Mouse (Mus musculus) forebrain, embryonic 10.5 days (tissue): ENCODE measurements around the gene Hmcn2. TPM values are rescaled to one million over a fixed set of nuclear protein-coding genes. Genes with fewer than 3 reads are reported as not detected.
A peak's percentile ranks its signal among the peaks of the same experiment; 100 is the strongest.

Source experiments
- DNase-seq: peaks from one replicate; pipeline ENCODE4 v3.0.0-alpha.2; 2017; ENCODE audit warnings: low spot score; ENCODE audit errors: extremely low spot score
- H3K27ac ChIP-seq: fragments of 300-500 bp; sonication (generic); 2 replicates; pipeline ENCODE4 v1.5.1; 2016; ENCODE audit warnings: mild to moderate bottlenecking
- H3K27me3 ChIP-seq: fragments of 300-500 bp; sonication (generic); 2 replicates; pipeline ENCODE4 v1.6.1; 2016; ENCODE audit warnings: mild to moderate bottlenecking; ENCODE audit not compliant: poor library complexity, severe bottlenecking
- H3K36me3 ChIP-seq: fragments of 300-500 bp; sonication (generic); replicated peaks from 2 replicates; pipeline ENCODE4 v1.6.1; 2016; ENCODE audit warnings: mild to moderate bottlenecking, moderate library complexity
- H3K4me1 ChIP-seq: fragments of 300-500 bp; sonication (generic); 2 replicates; pipeline ENCODE4 v1.6.1; 2016
- H3K4me3 ChIP-seq: fragments of 300-500 bp; sonication (generic); 2 replicates; pipeline ENCODE4 v1.5.1; 2016; ENCODE audit warnings: mild to moderate bottlenecking, moderate library complexity
- H3K9me3 ChIP-seq: fragments of 300-500 bp; sonication (generic); 2 replicates; pipeline ENCODE4 v1.6.1; 2016; ENCODE audit warnings: mild to moderate bottlenecking, moderate library complexity
- WGBS: fragments of 180-500 bp; shearing (Covaris S2); methylation state at CpG from one replicate; pipeline ENCODE4 v1.1.7; 2016; 5-methylcytosine and 5-hydroxymethylcytosine counted together
- polyA plus RNA-seq: library from polyadenylated mRNA; unstranded; fragments of >200 nt; fragmentation: Nextera tagmentation; extraction: Ambion mirVana; gene quantifications from 2 replicates; pipeline ENCODE4 v1.2.1, GENCODE M21; 2016

Hmcn2 gene
- polyA plus RNA-seq, 1 experiment from 2014 or later = not detected

DNA sequence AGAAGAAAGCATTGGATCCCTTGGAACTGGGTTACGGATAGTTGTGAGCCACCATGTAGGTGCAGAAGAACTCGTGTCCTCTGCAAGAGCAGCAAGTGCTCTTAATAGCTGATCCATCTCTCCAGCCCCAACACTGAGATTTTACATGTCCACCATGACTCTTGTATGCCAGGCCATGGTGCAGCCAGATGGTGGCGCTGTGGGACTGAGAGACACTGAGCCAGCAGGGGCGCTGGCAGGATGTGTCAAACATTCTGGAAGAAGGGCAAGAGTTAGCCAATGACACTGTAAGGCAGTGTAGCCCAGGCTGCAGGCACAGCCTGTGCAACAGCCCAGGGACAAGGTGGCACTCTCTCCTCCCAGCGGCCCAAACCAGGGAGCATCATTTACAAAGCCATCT lies 170.0 kb downstream of the Hmcn2 start:
- peaks cover 83% of the 10 kb centered on the region for H3K27me3 ChIP-seq
- peaks cover 33% of the 10 kb centered on the region for H3K4me1 ChIP-seq
- no peak overlapping the region for H3K4me3 ChIP-seq
- peak; percentile 86 for DNase-seq
- H3K36me3 ChIP-seq = no peaks in the 10 kb centered on the region
- H3K9me3 ChIP-seq = no peaks in the 10 kb centered on the region
- H3K27ac ChIP-seq = no peak overlapping the region
- 20% methylated on average over 5 of the region's 5 CpGs for WGBS

DNA sequence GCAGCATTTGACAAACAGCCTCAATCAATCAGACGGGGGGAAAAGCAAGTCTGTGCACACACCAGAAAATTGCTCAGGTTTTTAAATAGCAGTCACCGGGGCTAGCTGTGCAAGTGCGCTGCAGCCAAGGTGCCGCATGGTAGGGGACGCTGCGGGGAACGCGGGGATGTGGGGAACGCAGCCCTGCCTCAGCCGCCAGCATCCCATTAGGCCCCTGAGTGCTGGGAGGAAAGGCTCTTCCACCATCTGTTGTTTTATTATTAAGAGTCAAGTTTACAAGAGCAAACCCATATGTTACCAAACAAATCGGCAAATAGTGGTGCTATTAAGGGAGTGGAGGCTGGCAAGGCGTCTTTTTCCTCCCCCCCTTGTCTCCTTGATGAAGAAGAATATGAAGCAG lies 175.0 kb downstream of the Hmcn2 start:
- DNase-seq = no peak
- Histone ChIP-seq H3K27me3 (peaks cover 100% of the 10 kb centered on the region), H3K4me3 (no peak overlapping the region), H3K4me1 (peaks cover 58% of the 10 kb centered on the region), H3K9me3 (no peaks in the 10 kb centered on the region; the same call in 1 of the 2 replicates), H3K36me3 (no peaks in the 10 kb centered on the region), H3K27ac (peak overlapping the region; percentile 11; the same call in 1 of the 2 replicates)
- 52% methylated on average over 12 of the region's 12 CpGs for WGBS

DNA sequence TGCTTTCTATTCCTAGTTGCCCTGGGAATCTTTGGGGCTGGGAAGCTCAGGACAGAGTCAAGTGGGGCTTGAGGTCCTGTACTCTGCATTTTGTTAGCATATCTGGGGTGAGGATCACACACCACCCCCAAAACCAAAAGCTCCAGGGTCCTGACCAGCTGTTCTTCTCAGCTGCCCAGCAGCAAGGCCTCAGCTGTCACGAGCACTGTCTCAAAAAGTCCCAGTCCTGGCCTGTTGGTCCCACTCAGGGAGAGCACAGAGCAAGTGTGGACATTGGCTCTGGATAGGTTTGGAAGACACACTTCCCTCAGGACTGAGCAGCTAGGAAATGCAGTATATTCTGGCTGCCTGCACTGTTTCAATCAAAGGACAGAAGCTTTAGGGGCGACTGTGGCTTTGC lies 176.3 kb downstream of the Hmcn2 start:
- no peak for DNase-seq
- WGBS = 80% methylated on average over 2 of the region's 2 CpGs
- no peak overlapping the region for H3K27ac ChIP-seq
- H3K4me3 ChIP-seq = no peak overlapping the region
- peaks cover 58% of the 10 kb centered on the region for H3K4me1 ChIP-seq
- peaks cover 100% of the 10 kb centered on the region for H3K27me3 ChIP-seq
- H3K36me3 ChIP-seq = no peaks in the 10 kb centered on the region
- no peaks in the 10 kb centered on the region; the same call in 1 of the 2 replicates for H3K9me3 ChIP-seq

DNA sequence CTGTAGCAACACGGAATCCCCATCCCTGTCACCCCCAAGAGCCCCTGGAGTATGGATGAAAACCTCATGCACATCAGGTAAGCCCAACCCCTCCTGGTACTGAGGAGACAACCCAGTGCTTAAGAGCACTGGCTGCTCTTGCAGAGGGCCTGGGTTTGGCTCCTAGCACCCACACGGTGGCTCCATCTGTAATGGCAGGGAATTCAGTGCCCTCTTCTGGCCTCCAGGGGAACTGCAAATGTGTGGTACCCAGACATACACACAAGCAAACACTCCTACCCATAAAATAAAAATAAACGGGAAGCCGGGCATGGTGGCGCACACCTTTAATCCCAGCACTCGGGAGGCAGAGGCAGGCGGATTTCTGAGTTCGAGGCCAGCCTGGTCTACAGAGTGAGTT lies 178.1 kb downstream of the Hmcn2 start:
- Histone ChIP-seq H3K27ac (no peak overlapping the region), H3K36me3 (no peaks in the 10 kb centered on the region), H3K4me1 (peaks cover 75% of the 10 kb centered on the region), H3K4me3 (no peak overlapping the region), H3K27me3 (peaks cover 100% of the 10 kb centered on the region), H3K9me3 (no peaks in the 10 kb centered on the region; the same call in 1 of the 2 replicates)
- 94% methylated on average over 8 of the region's 8 CpGs for WGBS
- DNase-seq = no peak

DNA sequence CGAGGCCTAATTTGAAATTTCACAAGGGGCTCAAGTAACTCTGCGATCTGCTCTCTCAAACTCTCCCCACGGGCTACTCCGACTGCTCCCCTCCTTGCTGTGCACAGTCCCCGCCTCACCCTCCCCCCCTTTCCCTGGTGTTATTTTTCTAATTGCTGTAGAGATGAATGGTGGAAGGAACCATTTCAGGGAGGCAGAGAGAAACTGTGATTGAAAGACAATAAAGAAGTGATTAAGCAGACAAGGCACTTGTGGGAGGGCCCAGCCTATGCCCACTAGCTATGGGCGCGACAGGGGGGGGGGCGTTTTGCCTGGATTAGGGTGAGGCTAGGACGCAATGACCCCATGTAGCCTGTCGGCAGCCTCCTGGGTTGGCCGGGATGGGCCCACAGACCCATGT lies 179.0 kb downstream of the Hmcn2 start:
- Histone ChIP-seq H3K27me3 (peaks cover 100% of the 10 kb centered on the region), H3K9me3 (no peaks in the 10 kb centered on the region; the same call in 1 of the 2 replicates), H3K4me3 (no peak overlapping the region), H3K4me1 (peaks cover 76% of the 10 kb centered on the region), H3K27ac (peak overlapping the region; percentile 53; the same call in 1 of the 2 replicates), H3K36me3 (no peaks in the 10 kb centered on the region)
- DNase-seq = no peak
- 35% methylated on average over 11 of the region's 11 CpGs for whole genome bisulfite sequencing

DNA sequence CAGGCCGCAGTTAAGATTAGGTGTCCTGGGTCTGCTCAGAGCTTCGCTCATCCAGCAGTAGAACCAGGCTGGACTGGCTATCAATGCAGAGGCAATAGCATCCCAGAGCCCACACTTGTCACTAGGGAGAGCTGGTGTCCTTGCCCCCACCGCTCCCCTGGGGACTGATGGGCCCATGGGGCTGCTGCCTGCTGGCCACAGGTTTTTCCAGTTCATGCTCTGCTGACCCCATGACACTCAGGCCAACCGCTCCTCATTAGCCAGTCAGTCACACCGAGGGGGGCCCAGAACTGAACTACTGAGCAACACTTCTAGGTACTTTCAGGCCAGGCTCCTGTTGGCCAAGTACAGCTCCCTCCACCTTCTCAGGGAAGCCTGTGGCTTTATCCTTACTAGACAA lies 180.1 kb downstream of the Hmcn2 start:
- peaks cover 100% of the 10 kb centered on the region for H3K27me3 ChIP-seq
- H3K9me3 ChIP-seq = no peaks in the 10 kb centered on the region; the same call in 1 of the 2 replicates
- H3K27ac ChIP-seq = peak overlapping the region; percentile 69
- H3K4me3 ChIP-seq = peak overlapping the region; percentile 29
- no peaks in the 10 kb centered on the region for H3K36me3 ChIP-seq
- H3K4me1 ChIP-seq = peaks cover 76% of the 10 kb centered on the region
- no peak for DNase-seq
- 47% methylated on average over 5 of the region's 5 CpGs for WGBS

DNA sequence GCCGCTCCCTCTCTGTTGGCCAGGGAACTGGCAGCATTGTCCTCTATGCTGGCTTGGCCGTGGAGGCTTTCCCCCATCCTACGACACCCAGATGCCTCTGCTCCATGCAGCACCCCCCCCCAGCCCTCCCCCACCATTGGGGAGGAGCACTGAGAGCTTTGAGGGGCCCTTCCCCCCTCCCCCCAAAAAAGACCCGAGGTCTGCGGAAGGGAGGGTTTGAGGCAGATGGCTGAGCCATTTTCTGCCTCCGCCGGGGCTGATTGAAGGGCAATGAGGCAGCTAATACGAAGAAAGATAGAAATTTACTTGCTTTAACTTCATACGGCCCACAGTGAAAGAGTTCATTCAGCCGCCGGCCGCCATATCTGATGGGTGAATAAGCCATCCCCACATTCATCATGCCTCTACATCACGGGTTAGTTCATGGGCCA lies 180.8 kb downstream of the Hmcn2 start:
- WGBS = 25% methylated on average over 13 of the region's 13 CpGs
- Histone ChIP-seq H3K36me3 (no peaks in the 10 kb centered on the region), H3K4me1 (peaks cover 76% of the 10 kb centered on the region), H3K27ac (peak overlapping the region; percentile 69), H3K4me3 (peak overlapping the region; percentile 29), H3K9me3 (no peaks in the 10 kb centered on the region; the same call in 1 of the 2 replicates), H3K27me3 (peaks cover 100% of the 10 kb centered on the region)
- peak; percentile 53 for DNase-seq

DNA sequence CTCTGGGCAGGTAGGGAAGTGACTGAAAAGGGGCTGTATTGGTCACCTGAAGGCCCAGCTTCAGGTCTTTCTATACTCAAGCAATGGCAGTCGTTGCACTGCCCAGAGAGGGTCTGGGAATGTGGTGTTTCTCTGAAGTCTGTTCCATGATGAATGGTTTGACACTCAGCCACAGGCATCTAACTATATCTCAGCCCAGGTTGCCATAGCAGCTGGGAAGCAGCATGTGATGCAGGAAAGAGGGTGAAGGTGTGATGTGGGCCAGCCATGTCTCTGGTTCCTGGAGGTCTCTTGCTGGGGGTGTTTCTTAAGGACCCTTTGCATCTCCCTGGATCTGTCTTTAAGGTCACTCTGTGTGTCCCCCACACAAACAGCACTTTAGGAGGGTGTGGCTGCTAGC lies 181.9 kb downstream of the Hmcn2 start:
- no peak for DNase-seq
- Histone ChIP-seq H3K36me3 (no peaks in the 10 kb centered on the region), H3K27ac (0 out of 2 replicates have a peak overlapping the region, but pooled peaks have one; percentile 69), H3K9me3 (no peaks in the 10 kb centered on the region; the same call in 1 of the 2 replicates), H3K27me3 (peaks cover 100% of the 10 kb centered on the region), H3K4me1 (peaks cover 86% of the 10 kb centered on the region), H3K4me3 (no peak overlapping the region)
- WGBS = 78% methylated on average over 1 of the region's 1 CpGs

DNA sequence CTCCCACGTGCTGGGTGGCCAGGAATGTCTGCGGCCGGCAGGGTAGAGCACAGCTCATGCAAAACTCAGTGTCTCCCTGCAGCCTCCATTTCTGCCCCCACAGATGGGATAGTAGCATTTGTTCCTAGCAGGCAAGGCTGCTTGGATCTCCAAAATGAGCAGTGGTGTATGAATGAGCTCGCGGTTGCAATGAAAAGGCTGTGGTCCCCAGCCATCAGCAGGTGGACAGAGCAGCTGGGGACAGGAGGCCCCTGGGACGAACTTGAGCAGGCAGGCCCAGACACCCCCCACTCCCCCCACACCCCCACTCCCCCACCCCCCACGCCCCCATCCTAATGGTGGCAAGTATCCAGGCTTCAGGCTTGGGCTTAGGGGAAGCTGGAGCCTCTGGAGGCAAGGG lies 182.9 kb downstream of the Hmcn2 start:
- DNase-seq = no peak
- no peaks in the 10 kb centered on the region; the same call in 1 of the 2 replicates for H3K9me3 ChIP-seq
- H3K4me1 ChIP-seq = peaks cover 96% of the 10 kb centered on the region
- H3K36me3 ChIP-seq = no peaks in the 10 kb centered on the region
- H3K27ac ChIP-seq = peak overlapping the region; percentile 53; the same call in 1 of the 2 replicates
- 43% methylated on average over 7 of the region's 7 CpGs for WGBS
- H3K27me3 ChIP-seq = peaks cover 100% of the 10 kb centered on the region
- H3K4me3 ChIP-seq = 0 out of 2 replicates have a peak overlapping the region, but pooled peaks have one; percentile 4

DNA sequence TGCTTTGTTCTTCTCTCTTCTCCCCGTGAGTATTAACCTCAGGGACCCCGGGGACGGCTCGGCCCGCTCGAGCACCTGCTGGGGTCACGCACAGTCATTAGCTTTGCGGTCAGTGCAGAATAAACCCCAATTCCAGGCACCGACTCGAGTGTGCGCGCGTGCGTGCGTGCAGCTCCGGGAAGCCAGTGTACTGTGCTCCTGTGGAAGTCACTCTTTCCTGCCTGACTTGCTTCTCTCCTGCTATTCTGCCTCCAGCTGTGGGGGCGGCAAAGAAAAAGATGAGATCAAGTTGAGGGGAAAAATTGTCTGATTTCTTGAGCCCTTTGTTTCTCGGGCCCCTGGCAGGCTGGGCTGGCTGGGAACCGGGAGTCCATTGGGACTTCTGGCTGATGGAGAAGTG lies 183.4 kb downstream of the Hmcn2 start:
- H3K27ac ChIP-seq = peak overlapping the region; percentile 53; the same call in 1 of the 2 replicates

DNA sequence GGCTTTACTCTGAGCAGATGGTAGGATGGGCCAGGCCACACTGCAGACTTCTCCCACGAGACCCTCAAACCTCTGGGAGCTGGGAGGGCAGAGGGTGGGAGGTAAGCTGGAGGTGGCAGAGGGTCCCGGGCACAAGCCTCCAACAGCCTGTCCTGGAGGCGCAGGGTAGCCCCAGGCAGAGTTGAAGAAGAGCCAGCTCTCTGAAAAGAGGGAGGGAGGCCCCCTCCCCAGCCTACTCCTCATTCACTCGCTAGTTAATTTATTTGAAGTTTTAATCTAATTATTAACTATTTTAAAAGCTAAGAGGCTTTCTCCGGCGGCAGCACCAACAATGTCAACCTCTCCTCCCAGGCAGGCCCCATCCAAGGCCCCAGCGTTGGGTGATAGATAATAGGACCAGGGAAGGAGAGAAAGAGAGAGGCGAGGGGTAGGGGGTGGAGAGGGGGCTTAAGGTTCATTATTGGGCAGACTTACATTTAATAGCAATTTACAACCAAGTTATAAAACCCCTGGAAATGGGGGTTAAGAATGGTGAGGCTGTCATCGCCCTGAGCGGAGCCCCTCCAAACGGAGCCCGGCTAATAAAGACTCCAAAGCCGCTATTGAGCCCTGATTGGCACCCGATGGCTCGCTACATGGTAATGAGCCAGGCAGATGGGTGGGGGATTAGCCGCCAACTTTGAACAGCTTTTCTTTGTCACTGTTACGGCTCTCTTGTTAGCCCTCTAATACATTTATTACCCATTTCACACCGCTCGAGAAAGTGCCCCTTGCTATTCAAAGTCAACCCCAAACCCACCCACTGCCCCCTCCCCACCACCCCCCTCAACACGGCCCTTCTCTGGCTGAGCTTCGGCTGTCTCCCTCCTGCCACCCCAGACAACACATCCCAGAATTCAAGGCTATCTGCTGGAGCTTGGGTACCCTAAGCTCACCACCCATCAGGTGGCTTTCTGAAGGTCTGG lies 185.4 kb downstream of the Hmcn2 start:
- no peaks in the 10 kb centered on the region for H3K9me3 ChIP-seq
- H3K27ac ChIP-seq = peak overlapping the region; percentile 69
- peaks cover 100% of the 10 kb centered on the region for H3K27me3 ChIP-seq
- WGBS = 15% methylated on average over 21 of the region's 21 CpGs
- H3K4me1 ChIP-seq = peaks cover 100% of the 10 kb centered on the region
- no peaks in the 10 kb centered on the region for H3K36me3 ChIP-seq
- H3K4me3 ChIP-seq = peak overlapping the region; percentile 29
- peak; percentile 75 for DNase-seq

More for the DNA sequence above, 183.4 kb downstream of the Hmcn2 start:
- no peaks in the 10 kb centered on the region for H3K9me3 ChIP-seq
- 0 out of 2 replicates have a peak overlapping the region, but pooled peaks have one; percentile 4 for H3K4me3 ChIP-seq
- 60% methylated on average over 19 of the region's 19 CpGs for WGBS
- H3K36me3 ChIP-seq = no peaks in the 10 kb centered on the region
- peaks cover 100% of the 10 kb centered on the region for H3K4me1 ChIP-seq
- H3K27me3 ChIP-seq = peaks cover 100% of the 10 kb centered on the region
- DNase-seq = no peak

DNA sequence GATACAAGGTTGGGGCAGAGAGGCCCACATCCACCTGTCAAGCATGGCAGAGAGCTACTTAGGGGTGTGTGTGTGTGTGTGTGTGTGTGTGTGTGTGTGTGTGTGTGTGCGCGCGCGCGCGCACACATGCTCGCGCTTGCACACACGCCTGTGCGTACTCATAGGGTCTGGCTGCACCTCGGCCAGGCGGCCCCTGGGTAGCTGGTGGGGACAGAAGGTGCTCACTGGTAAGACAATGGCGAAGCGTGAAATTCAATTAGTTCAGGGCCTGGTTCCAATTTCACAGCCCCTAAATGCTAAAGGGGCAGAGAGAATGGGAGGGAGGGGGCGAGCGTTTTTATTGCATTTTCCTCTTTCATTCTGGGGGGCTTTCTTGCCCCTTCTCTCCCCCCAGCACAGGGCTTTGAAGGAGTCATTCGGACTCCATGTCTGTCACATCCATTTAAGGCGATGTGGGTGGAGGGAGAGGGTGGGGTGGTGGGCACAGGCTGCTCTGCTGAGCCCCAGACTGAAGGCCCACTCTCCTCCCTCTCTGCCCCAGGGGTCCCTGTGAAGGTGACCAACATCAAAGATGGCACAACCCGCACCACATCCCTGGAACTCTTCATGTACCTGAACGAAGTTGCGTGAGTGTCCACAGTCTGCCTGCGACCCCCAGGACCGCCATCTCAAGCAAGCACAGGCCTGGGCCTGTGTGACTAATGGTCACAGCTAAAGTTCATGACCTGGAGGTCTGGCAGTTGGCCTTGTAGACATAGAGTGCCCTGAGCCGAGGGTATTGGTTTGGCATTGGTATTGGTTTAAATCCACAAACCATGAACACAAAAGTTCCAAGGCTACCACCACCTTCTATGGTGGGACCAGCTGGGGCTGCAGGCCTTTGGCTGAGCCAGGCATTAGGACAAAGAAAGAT lies 186.3 kb downstream of the Hmcn2 start:
- peaks cover 100% of the 10 kb centered on the region for H3K27me3 ChIP-seq
- H3K4me1 ChIP-seq = peaks cover 100% of the 10 kb centered on the region
- 42% methylated on average over 24 of the region's 24 CpGs for WGBS
- no peaks in the 10 kb centered on the region for H3K9me3 ChIP-seq
- H3K36me3 ChIP-seq = no peaks in the 10 kb centered on the region
- peak overlapping the region; percentile 29; the same call in 1 of the 2 replicates for H3K4me3 ChIP-seq
- peak overlapping the region; percentile 69 for H3K27ac ChIP-seq
- no peak for DNase-seq
